In genomic region chr1:19209359-19209745, GRCm38 (mm10) we compare ENCODE assay signal across 9 mouse cellular contexts. TPM values are rescaled to one million over a fixed set of nuclear protein-coding genes. Genes with fewer than 3 reads are reported as not detected.
DNase-seq lines count a peak whose midpoint lies in the region; ATAC-seq lines count a peak whose summit lies in the region.
"Had no signal": no experiment of that assay in that cellular context is flagged by ENCODE, and none has a peak within 500 bp of the region (broad histone marks: within the 10 kb centered on the region; RNA-seq: fewer than 3 reads in every experiment).

No protein-coding gene starts in this region.

- no peak for DNase-seq in heart, adult 9 months (ENCODE audit: low spot score in 2 of 2)
- no peak for DNase-seq in neural tube, embryonic 11.5 days (ENCODE audit: low spot score)
- no peak for DNase-seq in neural tube, embryonic 10.5 days (ENCODE audit: extremely low spot score, low spot score)
- DNase-seq in midbrain, embryonic 10.5 days (ENCODE audit: low spot score): no peak
- no peak for DNase-seq in cerebellum, adult 11-12 months
- no peak for DNase-seq in c-Kit-positive CD71-positive TER-119-positive erythroid progenitor cells, embryonic 14.5 days (ENCODE audit: low spot score)
- DNase-seq in frontal cortex, postnatal 10 days (ENCODE audit: low spot score in 2 of 2): no peak

- no peak overlapping the region for H3K27ac ChIP-seq in heart, embryonic 11.5 days (ENCODE audit: low read depth, low read length)
- 0 out of 2 replicates have a peak overlapping the region, but pooled peaks have one; percentile 11 for H3K27ac ChIP-seq in neural tube, embryonic 11.5 days (ENCODE audit: low read depth, low read length)
- H3K27ac ChIP-seq in midbrain, embryonic 10.5 days (replicated peaks): no peak overlapping the region

- no peaks in the 10 kb centered on the region for H3K9me3 ChIP-seq in heart, embryonic 11.5 days (replicated peaks; ENCODE audit: control insufficient read depth, low read length)
- no peaks in the 10 kb centered on the region for H3K9me3 ChIP-seq in neural tube, embryonic 11.5 days (ENCODE audit: control insufficient read depth, low read length)
- H3K9me3 ChIP-seq in midbrain, embryonic 10.5 days (replicated peaks): no peaks in the 10 kb centered on the region

- peak overlapping the region; percentile 56; the same call in 1 of the 2 replicates for H3K4me2 ChIP-seq in heart, embryonic 11.5 days
- H3K4me2 ChIP-seq in neural tube, embryonic 11.5 days (ENCODE audit: low read depth): peak overlapping the region; percentile 39

- H3K36me3 ChIP-seq in heart, embryonic 11.5 days (ENCODE audit: control insufficient read depth, insufficient read depth, low read length): no peaks in the 10 kb centered on the region
- H3K36me3 ChIP-seq in neural tube, embryonic 11.5 days (ENCODE audit: control insufficient read depth, insufficient read depth, low read length): no peaks in the 10 kb centered on the region
- no peaks in the 10 kb centered on the region for H3K36me3 ChIP-seq in midbrain, embryonic 10.5 days

- peak overlapping the region; percentile 35; the same call in 1 of the 2 replicates for H3K4me3 ChIP-seq in heart, embryonic 11.5 days (ENCODE audit: low read depth, low read length)
- H3K4me3 ChIP-seq in neural tube, embryonic 11.5 days (ENCODE audit: low read depth, low read length): peak overlapping the region; percentile 42
- peak overlapping the region; percentile 46 for H3K4me3 ChIP-seq in midbrain, embryonic 10.5 days

- H3K4me1 ChIP-seq in heart, embryonic 11.5 days (ENCODE audit: control insufficient read depth, insufficient read depth, low read length): no peaks in the 10 kb centered on the region
- H3K4me1 ChIP-seq in neural tube, embryonic 11.5 days (ENCODE audit: control insufficient read depth, insufficient read depth, low read length): no peaks in the 10 kb centered on the region
- H3K4me1 ChIP-seq in midbrain, embryonic 10.5 days: peaks cover 16% of the 10 kb centered on the region

- H3K9ac ChIP-seq in heart, embryonic 11.5 days (ENCODE audit: low read depth, low read length): no peak overlapping the region
- H3K9ac ChIP-seq in neural tube, embryonic 11.5 days (ENCODE audit: low read length): peak overlapping the region; percentile 69

- H3K27me3 ChIP-seq in heart, embryonic 11.5 days (ENCODE audit: control insufficient read depth, insufficient read depth, low read length): peaks cover 55% of the 10 kb centered on the region
- H3K27me3 ChIP-seq in neural tube, embryonic 11.5 days (ENCODE audit: control insufficient read depth, insufficient read depth, low read length): peaks cover 66% of the 10 kb centered on the region
- peaks cover 100% of the 10 kb centered on the region for H3K27me3 ChIP-seq in midbrain, embryonic 10.5 days (ENCODE audit: low read depth, poor library complexity, severe bottlenecking)

- ATAC-seq in heart, embryonic 11.5 days (replicated peaks; ENCODE audit: insufficient number of reproducible peaks, low FRiP score, low TSS enrichment): no peak
- no peak for ATAC-seq in neural tube, embryonic 11.5 days (ENCODE audit: insufficient read depth, low FRiP score, low TSS enrichment)

- under 1% methylated on average over 10 of the region's 10 CpGs for WGBS in heart, embryonic 11.5 days (ENCODE audit: insufficient replicate concordance)
- under 1% methylated on average over 10 of the region's 10 CpGs for WGBS in neural tube, embryonic 11.5 days
- WGBS in midbrain, embryonic 10.5 days: 0% methylated on average over 10 of the region's 10 CpGs

RNA-seq across cellular contexts. Expression of gene Tfap2b, which starts 0.6 kb away (rescaled TPM):
- 0.48 and 1.3 TPM in 2 replicates for polyA plus RNA-seq in heart, embryonic 11.5 days (2014; fragmentation: Nextera tagmentation; extraction: Ambion mirVana)
- 43.5 and 48.6 TPM in 2 replicates for polyA plus RNA-seq in neural tube, embryonic 11.5 days (2014; fragmentation: Nextera tagmentation; extraction: Ambion mirVana)
- polyA plus RNA-seq in midbrain, embryonic 10.5 days (2016; fragmentation: Nextera tagmentation; extraction: Ambion mirVana): 24.7 and 33.7 TPM in 2 replicates
- polyA plus RNA-seq: spleen, adult 2 months had no signal

Comparison
In these comparisons a context has a peak if more than half of its experiments do, and no peak if none do; other contexts are left out.
1. RNA of gene Tfap2b, which starts 0.6 kb away (polyA plus RNA-seq): 43.5 to 48.6 TPM in neural tube, embryonic 11.5 days and 24.7 to 33.7 TPM in midbrain, embryonic 10.5 days; 0.48 to 1.3 TPM in heart, embryonic 11.5 days; every median in the first group is over 10 times any median in the second.
2. Peak in every context shown above with its lines, with median percentiles within 50 percentile points of each other: H3K4me3 ChIP-seq.